In genomic region chr17:71872976-71873375, GRCm38 (mm10) we compare ENCODE assay signal across 8 mouse cellular contexts.
DNase-seq lines count a peak whose midpoint lies in the region; ATAC-seq lines count a peak whose summit lies in the region.

No protein-coding gene starts in this region.

- H3K27me3 ChIP-seq in embryonic facial prominence, embryonic 11.5 days (ENCODE audit: control insufficient read depth, insufficient read depth, low read length): no peaks in the 10 kb centered on the region

- no peak overlapping the region for H3K4me2 ChIP-seq in embryonic facial prominence, embryonic 11.5 days (ENCODE audit: low read depth, low read length)

- ATAC-seq in embryonic facial prominence, embryonic 11.5 days (replicated peaks; ENCODE audit: insufficient number of reproducible peaks, low FRiP score, low TSS enrichment, low read depth): no peak
- no peak for ATAC-seq in inflammation-experienced regulatory T-cells, adult 6 months

- peak; percentile 26 for DNase-seq in gastrocnemius, postnatal 10 days
- no peak for DNase-seq in gastrocnemius, postnatal 4 days (ENCODE audit: low spot score in 2 of 2)
- DNase-seq in urinary bladder, postnatal 25 days (ENCODE audit: low spot score): peak; percentile 21
- DNase-seq in urinary bladder, postnatal 10 days (ENCODE audit: low spot score): no peak
- DNase-seq in embryonic facial prominence, embryonic 11.5 days (ENCODE audit: low spot score): peak; percentile 13
- DNase-seq in natural killer cell, adult 2 months (ENCODE audit: low spot score in 2 of 2): peak; percentile 23 to 24
- DNase-seq in yolk sac, embryonic 10.5 days (ENCODE audit: low spot score): no peak

- H3K4me1 ChIP-seq in embryonic facial prominence, embryonic 11.5 days (ENCODE audit: control insufficient read depth, insufficient read depth, low read length): peaks cover 3% of the 10 kb centered on the region

- H3K36me3 ChIP-seq in embryonic facial prominence, embryonic 11.5 days (replicated peaks; ENCODE audit: control insufficient read depth, insufficient read depth, low read depth, low read length): no peaks in the 10 kb centered on the region

- H3K9ac ChIP-seq in embryonic facial prominence, embryonic 11.5 days (replicated peaks; ENCODE audit: low read length): no peak overlapping the region

- no peak overlapping the region for H3K4me3 ChIP-seq in embryonic facial prominence, embryonic 11.5 days (ENCODE audit: low read depth, low read length)

- WGBS in embryonic facial prominence, embryonic 11.5 days: 62% methylated on average over 5 of the region's 5 CpGs

- no peak overlapping the region for H3K27ac ChIP-seq in embryonic facial prominence, embryonic 11.5 days (replicated peaks; ENCODE audit: low read depth, low read length)

- no peaks in the 10 kb centered on the region for H3K9me3 ChIP-seq in embryonic facial prominence, embryonic 11.5 days (replicated peaks; ENCODE audit: control insufficient read depth, low read length)

Comparison
In these comparisons a context has a peak if more than half of its experiments do, and no peak if none do; other contexts are left out.
1. DNase-seq: peak in gastrocnemius, postnatal 10 days (single experiment), urinary bladder, postnatal 25 days (single experiment), embryonic facial prominence, embryonic 11.5 days (single experiment) and natural killer cell, adult 2 months (2 of 2); none in gastrocnemius, postnatal 4 days (0 of 2), urinary bladder, postnatal 10 days (single experiment) and yolk sac, embryonic 10.5 days (single experiment).